Mouse (Mus musculus): ENCODE data around the gene Tmem139. TPM values are rescaled to one million over a fixed set of nuclear protein-coding genes. Genes with fewer than 3 reads are reported as not detected.

The Tmem139 gene
- 14.5 and 17.4 TPM in 2 replicates for polyA plus RNA-seq (2012; rRNA removed)

GRCm38 (mm10) chr6:42261524-42262170 lies at the start of gene Tmem139:
Gene Tmem139, plus strand, starts transcription at chr6:42261970.
- DNase-seq (ENCODE audit: low read depth): no peak

GRCm38 (mm10) chr6:42215028-42215427 lies 46.7 kb upstream of the Tmem139 start, which contains the start of gene Tas2r144:
Gene Tas2r144, plus strand, starts transcription at chr6:42215328.
- DNase-seq (ENCODE audit: low read depth): no peak

- no peak for DNase-seq (ENCODE audit: low read depth)
Observed at GRCm38 (mm10) chr6:42222286-42222685, 39.5 kb upstream of the Tmem139 start.

GRCm38 (mm10) chr6:42225046-42225445 lies 36.7 kb upstream of the Tmem139 start:
- DNase-seq (ENCODE audit: low read depth): no peak

- DNase-seq (ENCODE audit: low read depth): no peak
Observed at GRCm38 (mm10) chr6:42227240-42228101, 34.3 kb upstream of the Tmem139 start.

GRCm38 (mm10) chr6:42229610-42230009 lies 32.2 kb upstream of the Tmem139 start:
- DNase-seq (ENCODE audit: low read depth): no peak

GRCm38 (mm10) chr6:42231191-42231590 lies 30.6 kb upstream of the Tmem139 start:
- DNase-seq (ENCODE audit: low read depth): no peak

GRCm38 (mm10) chr6:42237276-42237805 lies 24.4 kb upstream of the Tmem139 start:
- DNase-seq (ENCODE audit: low read depth): no peak

- DNase-seq (ENCODE audit: low read depth): no peak
Observed at GRCm38 (mm10) chr6:42241311-42242045, 20.3 kb upstream of the Tmem139 start.

- DNase-seq (ENCODE audit: low read depth): no peak
Observed at GRCm38 (mm10) chr6:42245711-42246353, 15.9 kb upstream of the Tmem139 start, which contains the start of gene Gstk1. Gene Gstk1, plus strand, starts transcription at chr6:42245935.

- DNase-seq (ENCODE audit: low read depth): no peak
Observed at GRCm38 (mm10) chr6:42247173-42247572, 14.6 kb upstream of the Tmem139 start.

- no peak for DNase-seq (ENCODE audit: low read depth)
Observed at GRCm38 (mm10) chr6:42247981-42248380, 13.8 kb upstream of the Tmem139 start.

GRCm38 (mm10) chr6:42251791-42252190 lies 10.0 kb upstream of the Tmem139 start:
- DNase-seq (ENCODE audit: low read depth): no peak

- no peak for DNase-seq (ENCODE audit: low read depth)
Observed at GRCm38 (mm10) chr6:42253103-42253502, 8.7 kb upstream of the Tmem139 start.

- no peak for DNase-seq (ENCODE audit: low read depth)
Observed at GRCm38 (mm10) chr6:42257303-42257863, 4.4 kb upstream of the Tmem139 start.

- DNase-seq (ENCODE audit: low read depth): no peak
Observed at GRCm38 (mm10) chr6:42260430-42260829, 1.3 kb upstream of the Tmem139 start.

GRCm38 (mm10) chr6:42264626-42265312 lies 3.0 kb downstream of the Tmem139 start, which contains the start of gene Casp2:
Gene Casp2, plus strand, starts transcription at chr6:42264985.
- DNase-seq (ENCODE audit: low read depth): no peak

- DNase-seq (ENCODE audit: low read depth): no peak
Observed at GRCm38 (mm10) chr6:42265391-42266330, 3.9 kb downstream of the Tmem139 start.

GRCm38 (mm10) chr6:42270817-42271216 lies 9.0 kb downstream of the Tmem139 start:
- DNase-seq (ENCODE audit: low read depth): no peak
